Comparison of ENCODE assay signal across 8 mouse cellular contexts in the genomic region with DNA sequence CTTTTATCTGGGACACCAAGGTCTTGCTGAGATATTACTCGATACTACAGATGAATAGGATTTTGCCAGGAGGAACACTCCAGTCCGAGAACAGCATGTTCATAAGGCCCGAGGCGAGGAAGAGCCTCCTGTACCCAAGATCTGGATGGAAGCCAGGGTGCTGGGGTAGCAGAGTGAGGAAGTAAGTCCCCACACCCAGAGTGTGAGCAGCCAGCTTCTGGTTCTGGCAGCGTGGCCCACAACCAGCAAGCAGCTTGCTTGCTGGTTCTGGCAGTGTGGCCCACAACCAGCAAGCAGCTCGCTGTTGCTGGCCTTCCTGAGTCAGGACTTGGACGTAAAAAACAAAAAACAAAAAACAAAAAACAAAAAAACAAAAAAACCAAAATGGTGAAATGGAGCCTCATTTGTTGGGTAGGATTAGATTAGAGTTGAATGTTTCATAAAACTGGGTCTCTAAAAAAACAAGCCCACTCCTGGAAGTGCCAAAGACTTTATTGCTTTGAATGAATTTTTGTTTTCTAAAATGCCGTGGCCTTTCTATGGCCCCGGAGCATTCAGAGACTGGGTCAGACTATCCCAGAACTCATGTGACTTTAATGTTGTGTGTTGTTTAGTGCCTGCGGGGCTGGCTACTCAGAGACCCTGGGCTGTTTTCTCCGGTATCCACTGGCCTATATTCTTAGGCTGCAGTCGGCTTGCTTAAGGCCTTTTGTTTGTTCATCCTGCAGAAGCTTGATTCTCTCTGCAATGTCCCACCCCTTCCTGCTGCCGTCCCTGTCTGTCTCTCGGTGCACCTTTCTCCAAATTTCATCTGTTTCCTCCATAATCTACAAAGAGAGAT. TPM values are rescaled to one million over a fixed set of nuclear protein-coding genes. Genes with fewer than 3 reads are reported as not detected.
DNase-seq lines count a peak whose midpoint lies in the region; ATAC-seq and TF ChIP-seq lines count a peak whose summit lies in the region.

No protein-coding gene starts in this region.

- peak; percentile 83 for DNase-seq in right cerebral cortex, adult 18-20 months
- DNase-seq in right cerebral cortex, postnatal 4 days = no peak
- peak; percentile 26 for DNase-seq in embryonic facial prominence, embryonic 11.5 days (ENCODE audit: low spot score)
- DNase-seq in heart, adult 2 months = peak; percentile 60 to 73

- no peaks in the 10 kb centered on the region for H3K79me2 ChIP-seq in heart, adult 2 months (replicated peaks; ENCODE audit: control insufficient read depth, insufficient read depth, low read length)

- no peaks in the 10 kb centered on the region for H3K27me3 ChIP-seq in embryonic facial prominence, embryonic 11.5 days (ENCODE audit: control insufficient read depth, insufficient read depth, low read length)
- no peaks in the 10 kb centered on the region for H3K27me3 ChIP-seq in heart, adult 2 months (ENCODE audit: control insufficient read depth, insufficient read depth, low read length)
- no peaks in the 10 kb centered on the region for H3K27me3 ChIP-seq in kidney, embryonic 16.5 days (ENCODE audit: insufficient read depth, low read length)
- no peaks in the 10 kb centered on the region for H3K27me3 ChIP-seq in liver, embryonic 16.5 days (ENCODE audit: control insufficient read depth, insufficient read depth, low read depth, low read length)

- intact Hi-C loops in heart, adult 2 months (cut with DNase I) = no loop called here

- peak overlapping the region; percentile 34 for H3K9ac ChIP-seq in embryonic facial prominence, embryonic 11.5 days (replicated peaks; ENCODE audit: low read length)
- peak overlapping the region; percentile 31; the same call in 1 of the 2 replicates for H3K9ac ChIP-seq in heart, adult 2 months (ENCODE audit: low read depth, low read length)
- peak overlapping the region; percentile 41 for H3K9ac ChIP-seq in kidney, embryonic 16.5 days (replicated peaks; ENCODE audit: low read length)
- no peak overlapping the region for H3K9ac ChIP-seq in liver, embryonic 16.5 days (ENCODE audit: low read depth, low read length)

- H3K4me3 ChIP-seq in embryonic facial prominence, embryonic 11.5 days (ENCODE audit: low read depth, low read length) = no peak overlapping the region
- peak overlapping the region; percentile 18; the same call in 1 of the 2 replicates for H3K4me3 ChIP-seq in heart, adult 2 months
- peak overlapping the region; percentile 17; the same call in 1 of the 2 replicates for H3K4me3 ChIP-seq in kidney, embryonic 16.5 days (ENCODE audit: low read length)
- H3K4me3 ChIP-seq in liver, embryonic 16.5 days (ENCODE audit: low read depth, low read length) = peak overlapping the region; percentile 19

- no peaks in the 10 kb centered on the region for H3K36me3 ChIP-seq in embryonic facial prominence, embryonic 11.5 days (replicated peaks; ENCODE audit: control insufficient read depth, insufficient read depth, low read depth, low read length)
- peaks cover 5% of the 10 kb centered on the region for H3K36me3 ChIP-seq in heart, adult 2 months (ENCODE audit: control insufficient read depth, insufficient read depth, low read length)
- no peaks in the 10 kb centered on the region for H3K36me3 ChIP-seq in kidney, embryonic 16.5 days (ENCODE audit: insufficient read depth, low read length)
- no peaks in the 10 kb centered on the region for H3K36me3 ChIP-seq in liver, embryonic 16.5 days (ENCODE audit: control insufficient read depth, insufficient read depth)

- WGBS in embryonic facial prominence, embryonic 11.5 days = 46% methylated on average over 14 of the region's 14 CpGs
- 27% methylated on average over 14 of the region's 14 CpGs for WGBS in heart, adult 2 months
- WGBS in kidney, embryonic 16.5 days = 44% methylated on average over 14 of the region's 14 CpGs
- whole genome bisulfite sequencing in liver, embryonic 16.5 days (ENCODE audit: insufficient replicate concordance) = 25% methylated on average over 14 of the region's 14 CpGs

- TF ChIP-seq POLR2A in heart, adult 2 months (IDR thresholded peaks at IDR 0.05; ENCODE audit: insufficient read depth, low read depth, low read length) = no peak

- no peak for TF ChIP-seq CTCF in heart, adult 2 months (IDR thresholded peaks at IDR 0.05)

- H3K9me3 ChIP-seq in embryonic facial prominence, embryonic 11.5 days (replicated peaks; ENCODE audit: control insufficient read depth, low read length) = no peaks in the 10 kb centered on the region
- H3K9me3 ChIP-seq in kidney, embryonic 16.5 days (ENCODE audit: low read length) = no peaks in the 10 kb centered on the region
- H3K9me3 ChIP-seq in liver, embryonic 16.5 days (replicated peaks; ENCODE audit: control insufficient read depth, low read length) = no peaks in the 10 kb centered on the region

- no peak for TF ChIP-seq EP300 in heart, adult 2 months (IDR thresholded peaks at IDR 0.05; ENCODE audit: insufficient read depth, low read depth, low read length)

- peaks cover 7% of the 10 kb centered on the region for H3K4me1 ChIP-seq in embryonic facial prominence, embryonic 11.5 days (ENCODE audit: control insufficient read depth, insufficient read depth, low read length)
- peaks cover 23% of the 10 kb centered on the region for H3K4me1 ChIP-seq in heart, adult 2 months (ENCODE audit: control insufficient read depth, insufficient read depth, low read length)
- peaks cover 27% of the 10 kb centered on the region for H3K4me1 ChIP-seq in kidney, embryonic 16.5 days (ENCODE audit: insufficient read depth, low read length)
- H3K4me1 ChIP-seq in liver, embryonic 16.5 days (ENCODE audit: control insufficient read depth, low read depth, low read length) = peaks cover 43% of the 10 kb centered on the region

- H3K4me2 ChIP-seq in embryonic facial prominence, embryonic 11.5 days (ENCODE audit: low read depth, low read length) = peak overlapping the region; percentile 27
- H3K4me2 ChIP-seq in kidney, embryonic 16.5 days (replicated peaks; ENCODE audit: low read depth, low read length) = peak overlapping the region; percentile 35
- H3K4me2 ChIP-seq in liver, embryonic 16.5 days (ENCODE audit: low read depth, low read length) = peak overlapping the region; percentile 54

- H3K27ac ChIP-seq in embryonic facial prominence, embryonic 11.5 days (replicated peaks; ENCODE audit: low read depth, low read length) = peak overlapping the region; percentile 25
- H3K27ac ChIP-seq in heart, adult 2 months = peak overlapping the region; percentile 81
- peak overlapping the region; percentile 82 for H3K27ac ChIP-seq in kidney, embryonic 16.5 days (ENCODE audit: low read length)
- H3K27ac ChIP-seq in liver, embryonic 16.5 days (ENCODE audit: low read length) = peak overlapping the region; percentile 36

- ATAC-seq in embryonic facial prominence, embryonic 11.5 days (replicated peaks; ENCODE audit: insufficient number of reproducible peaks, low FRiP score, low TSS enrichment, low read depth) = 0 out of 2 replicates have a peak, but pooled peaks have one; percentile 11
- ATAC-seq in kidney, embryonic 16.5 days (ENCODE audit: low FRiP score, low TSS enrichment) = no peak
- no peak for ATAC-seq in liver, embryonic 16.5 days (ENCODE audit: low read depth)
- ATAC-seq in neutrophil, adult 5-6 weeks (ENCODE audit: extremely low read depth, insufficient number of reproducible peaks, low FRiP score, poor library complexity, severe bottlenecking) = peak; percentile 50; the same call in 1 of the 2 replicates
- ATAC-seq in CD4-positive, CD25-positive, alpha-beta regulatory T cell, adult 4 months = no peak

RNA-seq across cellular contexts. Expression of gene Sort1, which starts 11.7 kb away (rescaled TPM):
- 13.8 and 16.0 TPM in 2 replicates for polyA plus RNA-seq in embryonic facial prominence, embryonic 11.5 days (2014; fragmentation: Nextera tagmentation; extraction: Ambion mirVana)
- total RNA-seq in heart, adult 2 months (2021) = 10 to 100 TPM; 17.4 to 19.2 TPM
- 33.7 and 51.9 TPM in 2 replicates for polyA plus RNA-seq in heart, adult 2 months (2012; rRNA removed)
- 7.6 and 8.5 TPM in 2 replicates for polyA plus RNA-seq in kidney, embryonic 16.5 days (2015; fragmentation: Nextera tagmentation; extraction: Ambion mirVana)
- 1.8 and 2.5 TPM in 2 replicates for polyA plus RNA-seq in liver, embryonic 16.5 days (2015; fragmentation: Nextera tagmentation; extraction: Ambion mirVana)
- total RNA-seq in neutrophil, adult 5-6 weeks (2017) = 24.7 and 26.2 TPM in 2 replicates
- polyA plus RNA-seq in CD4-positive, CD25-positive, alpha-beta regulatory T cell, adult 4 months (2017; shearing (Covaris generic)) = under 1 TPM in 1 of 2 experiments, not detected in 1; 0.09 TPM

RNA-seq across cellular contexts. Expression of gene Psma5, which starts 38.9 kb away (rescaled TPM):
- 333 and 344 TPM in 2 replicates for polyA plus RNA-seq in embryonic facial prominence, embryonic 11.5 days (2014; fragmentation: Nextera tagmentation; extraction: Ambion mirVana)
- 10 to 100 TPM; 48.1 to 49.9 TPM for total RNA-seq in heart, adult 2 months (2021)
- 42.4 and 75.5 TPM in 2 replicates for polyA plus RNA-seq in heart, adult 2 months (2012; rRNA removed)
- polyA plus RNA-seq in kidney, embryonic 16.5 days (2015; fragmentation: Nextera tagmentation; extraction: Ambion mirVana) = 282 and 321 TPM in 2 replicates
- polyA plus RNA-seq in liver, embryonic 16.5 days (2015; fragmentation: Nextera tagmentation; extraction: Ambion mirVana) = 126 and 136 TPM in 2 replicates
- 54.4 and 69.7 TPM in 2 replicates for total RNA-seq in neutrophil, adult 5-6 weeks (2017)
- 100 to 1,000 TPM; 180 to 185 TPM for polyA plus RNA-seq in CD4-positive, CD25-positive, alpha-beta regulatory T cell, adult 4 months (2017; shearing (Covaris generic))

Comparison
In these comparisons a context has a peak if more than half of its experiments do, and no peak if none do; other contexts are left out.
1. ATAC-seq: peak in embryonic facial prominence, embryonic 11.5 days (single experiment) and neutrophil, adult 5-6 weeks (single experiment); none in kidney, embryonic 16.5 days (single experiment), liver, embryonic 16.5 days (single experiment) and CD4-positive, CD25-positive, alpha-beta regulatory T cell, adult 4 months (single experiment).
2. H3K27ac ChIP-seq: peak in every context shown above with its lines; median percentile 82 in kidney, embryonic 16.5 days; 81 in heart, adult 2 months; 36 in liver, embryonic 16.5 days; 25 in embryonic facial prominence, embryonic 11.5 days.
3. Peak in every context shown above with its lines, with median percentiles within 50 percentile points of each other: H3K4me2 ChIP-seq.